ENCODE assay signal across 9 mouse cellular contexts in the genomic region with DNA sequence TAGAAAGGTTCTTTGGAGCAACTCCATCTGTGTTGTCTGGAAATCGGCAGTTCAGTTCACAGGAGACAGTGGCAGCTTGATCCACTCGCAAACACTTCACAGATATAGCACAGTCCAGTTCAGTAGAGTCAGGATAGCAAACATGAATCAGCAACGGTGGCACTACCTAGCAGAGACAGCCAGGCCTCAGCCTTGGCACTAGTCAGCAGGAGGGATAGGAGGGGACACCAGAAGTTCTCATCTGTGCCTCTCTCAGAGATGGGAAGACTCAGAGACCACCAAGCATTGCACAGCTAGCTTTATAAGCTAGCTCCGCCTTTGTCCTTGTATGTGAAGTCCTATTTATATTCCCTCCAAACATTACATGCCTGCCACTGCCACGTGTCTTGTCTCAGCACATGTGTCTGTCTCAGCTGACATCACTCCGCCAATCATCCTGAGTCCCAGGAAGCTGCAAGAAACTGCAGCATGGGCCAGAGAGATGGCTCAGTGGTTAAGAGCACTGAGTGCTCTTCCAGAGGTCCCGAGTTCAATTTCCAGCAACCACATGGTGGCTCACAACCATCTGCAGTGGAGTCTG. TPM values are rescaled to one million over a fixed set of nuclear protein-coding genes. Genes with fewer than 3 reads are reported as not detected.
A peak's percentile ranks its signal among the peaks of the same experiment; 100 is the strongest.
DNase-seq lines count a peak whose midpoint lies in the region; ATAC-seq lines count a peak whose summit lies in the region.
"Had no signal": no experiment of that assay in that cellular context is flagged by ENCODE, and none has a peak within 500 bp of the region (broad histone marks: within the 10 kb centered on the region; RNA-seq: fewer than 3 reads in every experiment).

No protein-coding gene starts in this region.

- no peaks in the 10 kb centered on the region for H3K9me3 ChIP-seq in kidney, embryonic 14.5 days (ENCODE audit: control insufficient read depth, low read length)
- no peaks in the 10 kb centered on the region for H3K9me3 ChIP-seq in embryonic facial prominence, embryonic 14.5 days (ENCODE audit: control insufficient read depth, low read length)
- no peaks in the 10 kb centered on the region for H3K9me3 ChIP-seq in intestine, embryonic 16.5 days (ENCODE audit: control insufficient read depth, low read length)
- no peaks in the 10 kb centered on the region for H3K9me3 ChIP-seq in neural tube, embryonic 12.5 days

- peak overlapping the region; percentile 35 for H3K4me2 ChIP-seq in kidney, embryonic 14.5 days (replicated peaks; ENCODE audit: low read depth, low read length)
- peak overlapping the region; percentile 46 for H3K4me2 ChIP-seq in embryonic facial prominence, embryonic 14.5 days (ENCODE audit: low read depth, low read length)
- peak overlapping the region; percentile 22; the same call in 1 of the 2 replicates for H3K4me2 ChIP-seq in intestine, embryonic 16.5 days (ENCODE audit: low read depth, low read length)
- H3K4me2 ChIP-seq in neural tube, embryonic 12.5 days (replicated peaks), result peak overlapping the region; percentile 55

- ATAC-seq in kidney, embryonic 14.5 days (ENCODE audit: low FRiP score, low TSS enrichment), result no peak
- ATAC-seq in embryonic facial prominence, embryonic 14.5 days (ENCODE audit: low read depth), result no peak
- ATAC-seq in intestine, embryonic 16.5 days, result no peak
- no peak for ATAC-seq in neural tube, embryonic 12.5 days (ENCODE audit: low FRiP score, low read depth)

- H3K4me1 ChIP-seq in kidney, embryonic 14.5 days (ENCODE audit: control insufficient read depth, insufficient read depth, low read length), result 0 out of 2 replicates have a peak, but pooled peaks cover 4% of the 10 kb centered on the region
- no peaks in the 10 kb centered on the region for H3K4me1 ChIP-seq in embryonic facial prominence, embryonic 14.5 days (ENCODE audit: control insufficient read depth, insufficient read depth, low read length)
- peaks cover 19% of the 10 kb centered on the region for H3K4me1 ChIP-seq in intestine, embryonic 16.5 days (ENCODE audit: control insufficient read depth, insufficient read depth, low read length)
- peaks cover 14% of the 10 kb centered on the region; the same call in 1 of the 2 replicates for H3K4me1 ChIP-seq in neural tube, embryonic 12.5 days

- peak overlapping the region; percentile 23; the same call in 1 of the 2 replicates for H3K9ac ChIP-seq in kidney, embryonic 14.5 days (ENCODE audit: low read depth, low read length)
- 0 out of 2 replicates have a peak overlapping the region, but pooled peaks have one; percentile 5 for H3K9ac ChIP-seq in embryonic facial prominence, embryonic 14.5 days (ENCODE audit: low read depth, low read length)
- no peak overlapping the region for H3K9ac ChIP-seq in intestine, embryonic 16.5 days (ENCODE audit: low read depth, low read length)
- no peak overlapping the region for H3K9ac ChIP-seq in neural tube, embryonic 12.5 days

- H3K27ac ChIP-seq in kidney, embryonic 14.5 days (ENCODE audit: low read depth, low read length), result no peak overlapping the region
- peak overlapping the region; percentile 34; the same call in 1 of the 2 replicates for H3K27ac ChIP-seq in embryonic facial prominence, embryonic 14.5 days (replicated peaks; ENCODE audit: low read depth, low read length)
- no peak overlapping the region for H3K27ac ChIP-seq in intestine, embryonic 16.5 days (ENCODE audit: low read length)
- H3K27ac ChIP-seq in neural tube, embryonic 12.5 days, result no peak overlapping the region

- peaks cover 7% of the 10 kb centered on the region; the same call in 1 of the 2 replicates for H3K27me3 ChIP-seq in kidney, embryonic 14.5 days (ENCODE audit: control insufficient read depth, insufficient read depth, low read length)
- 0 out of 2 replicates have a peak, but pooled peaks cover 5% of the 10 kb centered on the region for H3K27me3 ChIP-seq in embryonic facial prominence, embryonic 14.5 days (replicated peaks; ENCODE audit: control insufficient read depth, insufficient read depth, low read length)
- no peaks in the 10 kb centered on the region for H3K27me3 ChIP-seq in intestine, embryonic 16.5 days (replicated peaks; ENCODE audit: control insufficient read depth, insufficient read depth, low read length)
- H3K27me3 ChIP-seq in neural tube, embryonic 12.5 days (replicated peaks), result 0 out of 2 replicates have a peak, but pooled peaks cover 4% of the 10 kb centered on the region

- H3K4me3 ChIP-seq in kidney, embryonic 14.5 days (ENCODE audit: low read length), result peak overlapping the region; percentile 29
- H3K4me3 ChIP-seq in embryonic facial prominence, embryonic 14.5 days (ENCODE audit: low read depth, low read length), result peak overlapping the region; percentile 27
- peak overlapping the region; percentile 25; the same call in 1 of the 2 replicates for H3K4me3 ChIP-seq in intestine, embryonic 16.5 days (ENCODE audit: low read length)
- H3K4me3 ChIP-seq in neural tube, embryonic 12.5 days, result peak overlapping the region; percentile 1; the same call in 1 of the 2 replicates
- H3K4me3 ChIP-seq: myocyte had no signal

- no peaks in the 10 kb centered on the region for H3K36me3 ChIP-seq in kidney, embryonic 14.5 days (ENCODE audit: control insufficient read depth, insufficient read depth, low read length)
- H3K36me3 ChIP-seq in embryonic facial prominence, embryonic 14.5 days (ENCODE audit: control insufficient read depth, insufficient read depth, low read length), result no peaks in the 10 kb centered on the region
- H3K36me3 ChIP-seq in intestine, embryonic 16.5 days (ENCODE audit: control insufficient read depth, insufficient read depth, low read length), result no peaks in the 10 kb centered on the region
- no peaks in the 10 kb centered on the region for H3K36me3 ChIP-seq in neural tube, embryonic 12.5 days

- WGBS in kidney, embryonic 14.5 days, result 75% methylated on average over 7 of the region's 7 CpGs
- WGBS in embryonic facial prominence, embryonic 14.5 days, result 67% methylated on average over 7 of the region's 7 CpGs
- WGBS in intestine, embryonic 16.5 days, result 69% methylated on average over 7 of the region's 7 CpGs
- 72% methylated on average over 7 of the region's 7 CpGs for WGBS in neural tube, embryonic 12.5 days

- DNase-seq in kidney, adult 18-20 months, result no peak
- DNase-seq in embryonic facial prominence, embryonic 14.5 days (ENCODE audit: low spot score), result no peak
- DNase-seq in left cerebral cortex, adult 18-20 months (ENCODE audit: low spot score in 2 of 2), result no peak
- no peak for DNase-seq in adrenal gland, postnatal 36 days
- DNase-seq in kidney, adult 9 months, result no peak

RNA-seq across cellular contexts. Expression of a gene that starts 1.9 kb away (rescaled TPM):
- 25.7 and 27.1 TPM in 2 replicates for polyA plus RNA-seq in kidney, embryonic 14.5 days (2014; fragmentation: Nextera tagmentation; extraction: Ambion mirVana)
- 30.5 and 32.6 TPM in 2 replicates for polyA plus RNA-seq in embryonic facial prominence, embryonic 14.5 days (2014; fragmentation: Nextera tagmentation; extraction: Ambion mirVana)
- polyA plus RNA-seq in intestine, embryonic 16.5 days (2015; fragmentation: Nextera tagmentation; extraction: Ambion mirVana), result 30.7 and 38.9 TPM in 2 replicates
- 82.7 and 87.3 TPM in 2 replicates for polyA plus RNA-seq in neural tube, embryonic 12.5 days (2016; fragmentation: Nextera tagmentation; extraction: Ambion mirVana)
- total RNA-seq in left cerebral cortex, adult 18-20 months (2021), result 100 to 1,000 TPM; 347 to 376 TPM
- total RNA-seq in adrenal gland, postnatal 36 days (2021), result 100 to 1,000 TPM; 141 to 211 TPM

RNA-seq across cellular contexts. Expression of a gene that starts 23.5 kb away (rescaled TPM):
- 299 and 332 TPM in 2 replicates for polyA plus RNA-seq in kidney, embryonic 14.5 days (2014; fragmentation: Nextera tagmentation; extraction: Ambion mirVana)
- polyA plus RNA-seq in embryonic facial prominence, embryonic 14.5 days (2014; fragmentation: Nextera tagmentation; extraction: Ambion mirVana), result 332 and 343 TPM in 2 replicates
- polyA plus RNA-seq in intestine, embryonic 16.5 days (2015; fragmentation: Nextera tagmentation; extraction: Ambion mirVana), result 415 and 427 TPM in 2 replicates
- polyA plus RNA-seq in neural tube, embryonic 12.5 days (2016; fragmentation: Nextera tagmentation; extraction: Ambion mirVana), result 226 and 241 TPM in 2 replicates
- 10 to 100 TPM; 93.2 to 93.8 TPM for total RNA-seq in left cerebral cortex, adult 18-20 months (2021)
- total RNA-seq in adrenal gland, postnatal 36 days (2021), result 100 to 1,000 TPM; 127 to 132 TPM

RNA-seq across cellular contexts. Expression of a gene that starts 39.8 kb away (rescaled TPM):
- polyA plus RNA-seq in kidney, embryonic 14.5 days (2014; fragmentation: Nextera tagmentation; extraction: Ambion mirVana), result 21.7 TPM in 2 replicates
- 6.3 and 10.1 TPM in 2 replicates for polyA plus RNA-seq in embryonic facial prominence, embryonic 14.5 days (2014; fragmentation: Nextera tagmentation; extraction: Ambion mirVana)
- polyA plus RNA-seq in intestine, embryonic 16.5 days (2015; fragmentation: Nextera tagmentation; extraction: Ambion mirVana), result 39.2 and 42.4 TPM in 2 replicates
- 4.3 and 4.9 TPM in 2 replicates for polyA plus RNA-seq in neural tube, embryonic 12.5 days (2016; fragmentation: Nextera tagmentation; extraction: Ambion mirVana)
- total RNA-seq in left cerebral cortex, adult 18-20 months (2021), result 1 to 10 TPM; 5.0 to 6.1 TPM
- total RNA-seq in adrenal gland, postnatal 36 days (2021), result 10 to 100 TPM in 1 of 2 experiments, 1 to 10 TPM in 1; 6.9 to 15.0 TPM

Comparison
In these comparisons a context has a peak if more than half of its experiments do, and no peak if none do; other contexts are left out.
1. H3K9ac ChIP-seq: peak in kidney, embryonic 14.5 days (single experiment) and embryonic facial prominence, embryonic 14.5 days (single experiment); none in intestine, embryonic 16.5 days (single experiment) and neural tube, embryonic 12.5 days (single experiment).
2. Peak in every context shown above with its lines, with median percentiles within 50 percentile points of each other: H3K4me2 ChIP-seq and H3K4me3 ChIP-seq.